Mouse (Mus musculus) forebrain, embryonic 12.5 days (tissue): Measurements from ENCODE around the gene Cox19. TPM values are rescaled to one million over a fixed set of nuclear protein-coding genes. Genes with fewer than 3 reads are reported as not detected.

Experiments
- ATAC-seq: fragments of 200-750 bp; cut with Nextera tagmentation; 2 replicates; pipeline ENCODE4 v1.8.0; 2017; ENCODE audit warnings: moderate TSS enrichment; ENCODE audit not compliant: low FRiP score
- H3K27ac ChIP-seq: fragments of 300-500 bp; sonication (generic); 2 replicates; pipeline ENCODE4 v1.5.1; 2016; ENCODE audit warnings: mild to moderate bottlenecking
- H3K27me3 ChIP-seq: fragments of 300-500 bp; sonication (generic); 2 replicates; pipeline ENCODE4 v1.6.1; 2016; ENCODE audit warnings: mild to moderate bottlenecking
- H3K36me3 ChIP-seq: fragments of 300-500 bp; sonication (generic); replicated peaks from 2 replicates; pipeline ENCODE4 v1.6.1; 2016; ENCODE audit warnings: mild to moderate bottlenecking
- H3K4me1 ChIP-seq: fragments of 300-500 bp; sonication (generic); 2 replicates; pipeline ENCODE4 v1.6.1; 2016
- H3K4me2 ChIP-seq: fragments of 300-500 bp; sonication (generic); 2 replicates; pipeline ENCODE4 v1.6.1; 2016; ENCODE audit warnings: mild to moderate bottlenecking, moderate library complexity
- H3K4me3 ChIP-seq: fragments of 300-500 bp; sonication (generic); replicated peaks from 2 replicates; pipeline ENCODE4 v1.5.1; 2016; ENCODE audit warnings: mild to moderate bottlenecking
- H3K9ac ChIP-seq: fragments of 300-500 bp; sonication (generic); 2 replicates; pipeline ENCODE4 v1.6.1; 2016; ENCODE audit warnings: mild to moderate bottlenecking
- H3K9me3 ChIP-seq: fragments of 300-500 bp; sonication (generic); 2 replicates; pipeline ENCODE4 v1.6.1; 2016
- WGBS: fragments of 180-500 bp; shearing (Covaris S2); methylation state at CpG from one replicate; pipeline ENCODE4 v1.1.7; 2016; 5-methylcytosine and 5-hydroxymethylcytosine counted together
- polyA plus RNA-seq: library from polyadenylated mRNA; unstranded; fragments of >200 nt; fragmentation: Nextera tagmentation; extraction: Ambion mirVana; gene quantifications from 2 replicates; pipeline ENCODE4 v1.2.1, GENCODE M21; 2016

Gene Cox19
- polyA plus RNA-seq, 1 experiment from 2014 or later = 117 TPM

- H3K27ac ChIP-seq = no peak overlapping the region
- no peak for ATAC-seq
- H3K9ac ChIP-seq = no peak overlapping the region
- peaks cover 32% of the 10 kb centered on the region for H3K36me3 ChIP-seq
- H3K4me3 ChIP-seq = no peak overlapping the region
- H3K4me1 ChIP-seq = no peaks in the 10 kb centered on the region
- no peak overlapping the region for H3K4me2 ChIP-seq
- H3K27me3 ChIP-seq = peaks cover 15% of the 10 kb centered on the region; the same call in 1 of the 2 replicates
- WGBS = 83% methylated on average over 8 of the region's 8 CpGs
- no peaks in the 10 kb centered on the region for H3K9me3 ChIP-seq
Observed at GRCm38 (mm10) chr5:139332590-139333272, 18.5 kb downstream of the Cox19 start.

- no peak overlapping the region for H3K4me2 ChIP-seq
- H3K4me3 ChIP-seq = no peak overlapping the region
- H3K27me3 ChIP-seq = peaks cover 25% of the 10 kb centered on the region
- ATAC-seq = peak; percentile 9; the same call in 1 of the 2 replicates
- no peak overlapping the region for H3K27ac ChIP-seq
- 25% methylated on average over 8 of the region's 8 CpGs for WGBS
- H3K36me3 ChIP-seq = peaks cover 22% of the 10 kb centered on the region
- no peaks in the 10 kb centered on the region for H3K4me1 ChIP-seq
- no peak overlapping the region for H3K9ac ChIP-seq
- H3K9me3 ChIP-seq = no peaks in the 10 kb centered on the region
Observed at GRCm38 (mm10) chr5:139331742-139332141, 19.5 kb downstream of the Cox19 start.

DNA sequence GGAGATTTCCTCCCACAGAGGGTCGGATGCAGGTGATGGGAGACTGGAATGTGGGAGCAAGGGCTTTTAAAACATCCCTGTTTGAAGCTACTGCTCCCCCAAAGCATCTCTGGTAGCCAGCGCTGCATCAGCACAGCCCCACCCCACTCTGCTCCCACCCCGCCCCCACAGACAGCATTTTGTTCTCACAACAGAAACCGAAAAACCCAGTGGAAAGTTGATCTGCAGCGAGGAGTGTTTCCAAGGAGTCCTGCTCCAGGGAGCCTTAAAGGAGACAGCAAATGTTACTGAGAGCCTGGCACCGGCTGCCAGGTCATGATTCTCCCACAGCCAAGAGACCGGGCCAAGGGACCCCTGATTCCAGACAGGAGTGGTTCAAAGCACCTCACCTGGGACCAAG lies 20.5 kb downstream of the Cox19 start:
- Histone ChIP-seq H3K4me2 (no peak overlapping the region), H3K9ac (no peak overlapping the region), H3K4me3 (no peak overlapping the region), H3K27ac (no peak overlapping the region), H3K4me1 (peaks cover 1% of the 10 kb centered on the region; the same call in 1 of the 2 replicates), H3K9me3 (no peaks in the 10 kb centered on the region), H3K36me3 (peaks cover 12% of the 10 kb centered on the region), H3K27me3 (peaks cover 34% of the 10 kb centered on the region)
- no peak for ATAC-seq
- 70% methylated on average over 7 of the region's 7 CpGs for WGBS

- Histone ChIP-seq H3K9ac (no peak overlapping the region), H3K36me3 (no peaks in the 10 kb centered on the region), H3K27ac (no peak overlapping the region), H3K9me3 (no peaks in the 10 kb centered on the region), H3K4me3 (no peak overlapping the region), H3K4me1 (peaks cover 14% of the 10 kb centered on the region), H3K4me2 (no peak overlapping the region), H3K27me3 (peaks cover 66% of the 10 kb centered on the region)
- no peak for ATAC-seq
- 76% methylated on average over 7 of the region's 7 CpGs for WGBS
Observed at GRCm38 (mm10) chr5:139327634-139328020, 23.6 kb downstream of the Cox19 start.

GRCm38 (mm10) chr5:139326986-139327633 lies 24.1 kb downstream of the Cox19 start:
- peaks cover 68% of the 10 kb centered on the region for H3K27me3 ChIP-seq
- H3K27ac ChIP-seq = no peak overlapping the region
- no peaks in the 10 kb centered on the region for H3K9me3 ChIP-seq
- no peak overlapping the region for H3K9ac ChIP-seq
- no peak overlapping the region for H3K4me2 ChIP-seq
- H3K4me1 ChIP-seq = peaks cover 14% of the 10 kb centered on the region
- H3K4me3 ChIP-seq = no peak overlapping the region
- 75% methylated on average over 7 of the region's 7 CpGs for WGBS
- ATAC-seq = no peak
- no peaks in the 10 kb centered on the region for H3K36me3 ChIP-seq

GRCm38 (mm10) chr5:139326111-139326696 lies 25.0 kb downstream of the Cox19 start:
- 65% methylated on average over 13 of the region's 13 CpGs for WGBS
- no peak for ATAC-seq
- no peaks in the 10 kb centered on the region for H3K9me3 ChIP-seq
- H3K9ac ChIP-seq = no peak overlapping the region
- H3K4me1 ChIP-seq = peaks cover 14% of the 10 kb centered on the region
- H3K4me3 ChIP-seq = no peak overlapping the region
- H3K27ac ChIP-seq = no peak overlapping the region
- H3K27me3 ChIP-seq = peaks cover 65% of the 10 kb centered on the region
- no peaks in the 10 kb centered on the region for H3K36me3 ChIP-seq
- H3K4me2 ChIP-seq = no peak overlapping the region

DNA sequence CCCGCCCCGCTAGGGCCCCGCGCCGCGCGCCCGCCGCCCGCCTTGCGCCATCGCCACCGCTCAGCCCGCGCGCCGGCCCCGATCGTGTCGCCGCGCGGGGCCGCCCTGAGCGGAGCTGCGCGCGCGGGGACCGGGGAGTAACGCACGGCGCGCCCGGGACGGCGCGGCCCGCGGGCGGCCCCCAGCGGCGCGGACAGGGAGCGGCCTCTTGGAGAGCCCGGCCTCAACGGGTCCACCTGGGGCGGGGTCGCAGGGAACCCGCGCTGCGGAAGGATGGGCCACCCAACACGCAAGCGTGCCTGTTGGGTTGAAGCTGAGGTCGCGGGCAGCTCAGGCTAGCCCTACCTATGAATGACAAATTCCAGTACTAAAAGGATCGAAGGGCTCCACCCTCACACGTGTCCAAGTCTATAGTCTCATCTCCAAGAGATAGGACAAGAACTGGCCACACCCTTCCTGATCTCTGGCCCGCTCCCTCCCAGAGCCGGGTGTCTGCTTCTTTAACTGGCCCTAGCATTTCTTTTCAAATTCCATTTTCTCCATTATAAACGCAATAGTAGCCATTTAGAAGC lies 25.7 kb downstream of the Cox19 start, which contains the start of gene Adap1:
Adap1 (minus strand) TSS at position 228 of the 572 bp plus-strand sequence.
- Histone ChIP-seq H3K36me3 (no peaks in the 10 kb centered on the region), H3K4me3 (peak within 1 kb of the TSS; percentile 66), H3K9me3 (no peaks in the 10 kb centered on the region), H3K4me1 (peaks cover 14% of the 10 kb centered on the region), H3K27me3 (peaks cover 65% of the 10 kb centered on the region), H3K9ac (peak within 1 kb of the TSS; percentile 60), H3K27ac (no peak within 1 kb of the TSS), H3K4me2 (peak within 1 kb of the TSS; percentile 98)
- peak; percentile 87 for ATAC-seq
- whole genome bisulfite sequencing = 2% methylated on average over 61 of the region's 61 CpGs

- peaks cover 14% of the 10 kb centered on the region for H3K4me1 ChIP-seq
- peak; percentile 36 for ATAC-seq
- 3% methylated on average over 41 of the region's 62 CpGs for WGBS
- peak overlapping the region; percentile 98 for H3K4me2 ChIP-seq
- H3K9ac ChIP-seq = peak overlapping the region; percentile 60
- peak overlapping the region; percentile 66 for H3K4me3 ChIP-seq
- H3K27ac ChIP-seq = no peak overlapping the region
- peaks cover 65% of the 10 kb centered on the region for H3K27me3 ChIP-seq
- no peaks in the 10 kb centered on the region for H3K36me3 ChIP-seq
- H3K9me3 ChIP-seq = no peaks in the 10 kb centered on the region
Observed at GRCm38 (mm10) chr5:139324691-139325394, 26.4 kb downstream of the Cox19 start.

- no peak overlapping the region for H3K4me2 ChIP-seq
- no peaks in the 10 kb centered on the region for H3K36me3 ChIP-seq
- 65% methylated on average over 5 of the region's 5 CpGs for WGBS
- peak overlapping the region; percentile 66; the same call in 1 of the 2 replicates for H3K4me3 ChIP-seq
- H3K27me3 ChIP-seq = peaks cover 61% of the 10 kb centered on the region
- no peak for ATAC-seq
- no peaks in the 10 kb centered on the region for H3K9me3 ChIP-seq
- H3K4me1 ChIP-seq = peaks cover 14% of the 10 kb centered on the region
- no peak overlapping the region for H3K27ac ChIP-seq
- H3K9ac ChIP-seq = no peak overlapping the region
Observed at GRCm38 (mm10) chr5:139324045-139324491, 27.1 kb downstream of the Cox19 start.

DNA sequence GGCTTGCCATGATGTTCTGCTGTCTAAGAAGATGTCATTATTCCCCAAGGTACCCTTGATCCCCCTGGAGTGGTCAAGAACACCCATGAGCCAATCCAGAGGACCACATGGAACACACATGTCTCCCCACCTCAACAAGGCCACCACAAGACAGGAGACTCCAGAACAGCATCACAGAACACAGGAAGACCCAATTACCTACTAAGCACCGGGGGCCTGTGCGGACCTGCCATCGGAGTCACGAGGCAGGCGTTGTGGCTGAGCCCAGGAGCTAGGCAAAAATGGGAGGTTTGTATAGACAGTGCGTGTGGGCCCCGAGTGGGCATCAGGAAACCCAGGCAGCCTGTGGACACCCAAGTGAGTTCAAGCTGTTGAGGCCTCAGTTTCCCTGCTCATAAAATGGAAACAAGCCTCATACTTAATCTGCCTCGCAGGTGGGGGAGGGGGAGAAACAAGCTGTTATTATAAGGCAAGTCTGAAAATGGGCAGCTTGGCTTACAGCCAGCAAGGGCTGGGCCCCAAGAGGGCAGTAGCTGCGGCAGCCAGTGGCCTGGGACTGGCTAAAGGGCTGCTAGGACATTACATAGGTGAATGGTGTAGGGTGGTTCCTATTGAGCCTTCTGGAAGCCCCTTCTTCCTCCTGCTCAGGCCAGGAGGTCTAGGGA lies 27.8 kb downstream of the Cox19 start:
- Histone ChIP-seq H3K9ac (no peak overlapping the region), H3K4me3 (no peak overlapping the region), H3K27me3 (peaks cover 57% of the 10 kb centered on the region), H3K36me3 (no peaks in the 10 kb centered on the region), H3K4me2 (no peak overlapping the region), H3K9me3 (no peaks in the 10 kb centered on the region), H3K4me1 (peaks cover 14% of the 10 kb centered on the region), H3K27ac (no peak overlapping the region)
- 85% methylated on average over 9 of the region's 9 CpGs for WGBS
- ATAC-seq = no peak

- no peaks in the 10 kb centered on the region for H3K9me3 ChIP-seq
- no peak overlapping the region for H3K27ac ChIP-seq
- peaks cover 44% of the 10 kb centered on the region for H3K27me3 ChIP-seq
- no peak overlapping the region for H3K9ac ChIP-seq
- ATAC-seq = no peak
- peaks cover 14% of the 10 kb centered on the region for H3K4me1 ChIP-seq
- 76% methylated on average over 6 of the region's 6 CpGs for whole genome bisulfite sequencing
- H3K4me3 ChIP-seq = no peak overlapping the region
- no peaks in the 10 kb centered on the region for H3K36me3 ChIP-seq
- H3K4me2 ChIP-seq = no peak overlapping the region
Observed at GRCm38 (mm10) chr5:139321331-139321730, 29.9 kb downstream of the Cox19 start.
